Mouse (Mus musculus) hindlimb bud, embryonic 11.5 days (tissue): ENCODE measurements at regions not wholly inside any gene's neighbourhood (a gene's known extent, or its start where the extent isn't known, plus 50 kb on each side); places are given as distances from the start of the nearest gene placed in this dataset.

Source experiments
- DNase-seq: peaks from one replicate; pipeline ENCODE4 v3.0.0-alpha.2; 2012; ENCODE audit warnings: low read depth, low spot score; ENCODE audit errors: extremely low spot score

DNA sequence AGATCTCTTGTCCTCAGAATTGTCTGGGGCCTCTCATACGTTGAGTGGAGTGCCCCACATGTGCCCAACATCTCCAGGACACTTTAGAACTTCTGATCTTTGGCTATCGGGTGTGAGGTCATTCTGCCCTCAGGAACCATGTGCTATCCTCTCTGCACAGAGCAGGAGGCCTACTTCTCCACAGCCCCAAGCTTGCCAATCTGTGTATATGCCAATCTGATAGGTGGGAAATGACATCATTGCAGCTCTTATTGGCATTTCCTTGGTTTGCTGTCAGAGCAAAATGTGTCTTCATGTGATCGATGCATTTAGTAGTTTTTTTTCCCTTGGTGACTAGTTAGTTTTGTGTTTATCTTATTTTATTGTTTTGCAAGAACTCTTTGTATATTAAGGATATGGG is 108.8 kb upstream of the Ptpn1 start:
- no peak for DNase-seq

DNA sequence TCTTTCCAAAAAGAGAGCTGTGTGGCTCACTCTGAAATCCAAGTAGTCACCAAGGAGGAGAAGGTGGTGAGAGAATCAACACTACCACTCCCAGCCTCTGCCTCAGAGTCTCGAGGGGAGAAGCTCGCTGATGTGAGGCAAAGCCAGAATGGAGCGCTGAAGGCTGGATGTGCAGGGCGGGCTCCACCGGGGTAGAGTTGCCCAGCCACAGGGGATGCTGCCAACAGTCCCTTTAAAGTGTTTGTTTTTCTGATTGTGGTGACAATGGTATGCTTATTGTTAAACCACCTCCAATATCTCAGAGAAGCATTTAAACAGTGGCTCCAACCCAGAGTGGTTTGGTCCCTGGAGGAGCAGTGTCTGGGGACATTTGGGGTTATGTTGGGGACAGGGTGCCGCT is 110.7 kb upstream of the Ptpn1 start:
- no peak for DNase-seq

DNA sequence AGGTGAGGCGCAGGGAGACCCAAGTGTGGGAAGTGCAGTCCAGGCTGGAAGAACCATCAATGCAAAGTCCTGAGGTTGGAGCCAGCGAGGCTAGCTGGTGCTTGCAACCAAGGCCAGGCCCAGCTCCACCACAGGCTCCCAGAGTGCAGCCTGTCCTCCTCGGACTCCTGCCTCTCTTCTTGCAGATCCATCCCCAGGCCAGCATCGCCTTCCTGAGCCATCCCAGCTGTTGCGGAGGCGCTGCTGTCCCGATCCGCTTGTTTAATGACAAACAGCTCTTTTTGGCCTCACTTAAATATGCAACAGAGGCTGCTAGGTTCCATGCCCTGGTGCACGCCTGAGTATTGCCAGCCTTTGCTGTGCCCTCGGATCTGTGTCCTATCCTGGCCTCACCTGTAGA is 113.1 kb upstream of the Ptpn1 start:
- no peak for DNase-seq

DNA sequence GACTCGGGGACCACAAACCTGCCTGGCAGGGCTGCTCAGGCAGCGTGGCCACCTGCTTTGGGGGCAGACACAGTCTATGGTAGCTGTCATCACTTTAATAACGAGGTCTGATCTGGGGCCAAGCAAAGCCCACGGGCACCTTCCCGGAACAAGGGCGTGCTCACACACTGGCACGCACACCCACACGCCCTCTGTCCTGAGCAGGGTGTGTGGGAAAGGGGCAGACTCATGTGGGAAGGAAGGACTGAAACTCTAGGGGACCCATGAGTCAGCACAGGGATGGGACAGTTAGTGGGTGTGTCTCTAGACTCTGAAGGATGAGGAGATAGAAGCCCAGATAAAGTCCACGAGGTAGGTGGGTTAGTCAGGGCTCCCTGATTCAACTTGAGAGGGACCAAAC is 114.8 kb upstream of the Ptpn1 start:
- DNase-seq, result no peak

DNA sequence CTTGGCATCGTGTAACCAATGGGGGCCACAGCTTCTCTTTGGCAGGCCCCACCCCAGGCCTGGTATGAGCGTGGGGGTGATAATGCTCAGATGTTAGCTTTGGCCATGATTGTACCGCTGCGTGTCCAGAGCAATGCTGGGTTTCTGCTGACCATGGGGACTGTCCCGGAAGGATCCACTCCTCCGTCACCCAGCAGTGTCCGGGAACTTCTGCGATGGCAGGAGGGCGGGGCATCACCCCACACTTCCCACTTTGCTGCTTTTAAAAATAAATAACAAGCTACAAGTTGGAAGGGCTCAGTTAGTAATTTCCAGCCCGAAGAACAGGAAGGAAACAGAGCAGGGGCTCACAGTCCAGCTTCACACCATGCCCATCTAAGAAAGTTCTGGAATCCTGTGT is 116.7 kb upstream of the Ptpn1 start:
- DNase-seq, result no peak

DNA sequence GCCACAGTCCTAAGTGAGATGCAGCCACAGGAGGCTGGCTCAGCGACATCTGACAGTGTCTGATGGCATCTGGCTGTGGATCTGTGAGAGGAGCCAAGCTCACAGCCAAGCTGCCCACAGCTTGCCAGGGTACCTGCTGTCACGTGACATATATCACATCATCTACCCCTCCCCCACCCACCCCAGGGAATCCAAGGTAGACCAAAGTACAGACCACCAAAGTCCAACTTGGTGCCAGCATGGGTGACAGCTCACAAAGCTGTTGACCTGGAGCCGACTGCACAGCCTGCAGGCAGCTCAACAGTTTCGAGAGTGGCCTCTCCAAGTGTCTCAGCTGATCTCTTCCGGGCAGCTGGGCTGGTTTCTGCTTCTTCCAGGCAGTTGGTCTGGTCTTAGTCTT is 119.6 kb upstream of the Tmem189 start:
- DNase-seq, result no peak

DNA sequence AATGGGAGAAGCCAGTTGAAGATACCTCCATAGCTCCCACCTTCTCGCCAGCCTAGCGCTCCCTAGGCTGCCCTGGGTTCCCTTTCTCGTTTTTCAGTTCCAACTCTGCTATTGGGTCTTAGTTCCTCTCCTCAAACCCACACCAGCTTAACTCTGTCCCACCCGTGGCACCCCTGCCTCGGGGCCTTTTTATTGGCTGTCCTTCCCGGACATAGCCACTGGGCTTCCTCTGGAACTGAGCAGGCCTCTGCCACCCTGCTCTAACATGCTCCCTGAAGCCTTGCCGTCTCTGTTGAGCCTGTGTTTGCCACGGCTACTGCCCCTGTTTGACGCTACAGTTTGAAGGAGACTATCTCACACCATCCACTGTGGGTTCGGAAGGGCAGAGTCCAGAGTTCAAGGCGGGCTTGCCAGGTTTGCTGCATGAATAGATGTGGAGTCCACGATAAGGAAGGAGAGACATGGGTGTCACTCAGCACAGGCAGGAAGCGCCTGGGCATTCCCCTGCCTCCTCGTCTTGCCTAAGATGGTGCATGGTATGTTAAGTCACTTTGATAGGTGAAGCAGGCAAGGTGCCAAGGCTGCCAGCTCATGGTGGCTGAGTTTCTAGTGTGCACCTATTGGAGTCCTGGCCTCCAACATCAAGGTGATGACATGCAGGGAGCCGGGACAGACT is 116.1 kb upstream of the Tmem189 start:
- no peak for DNase-seq

DNA sequence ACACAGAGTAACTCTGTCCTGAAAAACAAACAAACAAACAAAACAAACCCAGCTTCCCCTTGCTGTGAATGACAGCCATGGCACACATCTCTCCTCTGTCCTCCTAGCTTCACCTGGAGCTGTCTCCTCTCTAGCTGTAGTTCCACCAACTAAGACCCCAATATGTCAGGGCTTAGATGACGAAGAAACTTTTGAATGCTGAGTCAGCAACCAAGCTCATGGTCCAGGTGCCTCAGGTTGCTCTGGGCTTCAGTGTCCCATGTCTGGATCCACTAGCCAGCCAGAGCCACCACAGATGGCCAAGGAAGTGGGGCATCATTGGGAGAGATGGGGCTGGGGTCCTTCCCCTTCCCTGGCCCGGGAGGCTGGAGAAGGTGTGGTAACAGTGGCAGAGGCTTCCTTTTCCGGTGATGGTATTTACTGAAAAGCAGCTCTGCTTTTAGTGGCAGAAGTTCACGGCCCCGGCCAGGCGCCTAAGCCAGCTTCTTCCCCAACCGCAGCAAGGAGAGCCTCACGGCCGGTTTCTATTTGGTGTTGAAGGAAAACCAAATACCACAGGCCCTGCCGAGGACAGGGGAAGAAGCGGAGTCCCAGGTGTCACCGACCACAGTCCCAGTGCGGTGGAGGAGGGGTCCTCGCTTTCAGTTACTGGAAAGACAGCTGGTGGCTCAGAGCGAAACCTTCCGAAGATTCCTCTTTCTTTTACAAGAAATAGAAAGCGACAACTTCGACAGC is 115.0 kb upstream of the Tmem189 start:
- no peak for DNase-seq

DNA sequence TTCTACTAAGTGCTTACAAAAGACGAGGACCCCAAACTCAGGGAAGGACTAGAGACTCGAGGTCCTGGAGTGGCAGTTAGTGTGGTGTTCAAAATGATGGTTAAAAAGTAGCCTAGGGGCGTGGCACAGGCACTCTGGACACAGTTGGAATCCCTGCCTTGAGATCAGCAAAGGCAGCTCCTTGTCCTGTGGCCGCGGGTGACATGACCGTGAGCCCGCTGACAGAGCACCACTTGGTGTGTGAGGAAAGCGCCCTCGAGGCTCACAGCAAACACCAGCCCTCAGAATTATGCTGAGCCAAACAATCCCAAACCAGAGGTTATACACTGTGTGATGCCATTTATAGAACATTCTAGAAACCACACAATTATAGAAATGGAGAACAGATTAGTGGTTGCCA is 112.9 kb upstream of the Tmem189 start:
- no peak for DNase-seq

DNA sequence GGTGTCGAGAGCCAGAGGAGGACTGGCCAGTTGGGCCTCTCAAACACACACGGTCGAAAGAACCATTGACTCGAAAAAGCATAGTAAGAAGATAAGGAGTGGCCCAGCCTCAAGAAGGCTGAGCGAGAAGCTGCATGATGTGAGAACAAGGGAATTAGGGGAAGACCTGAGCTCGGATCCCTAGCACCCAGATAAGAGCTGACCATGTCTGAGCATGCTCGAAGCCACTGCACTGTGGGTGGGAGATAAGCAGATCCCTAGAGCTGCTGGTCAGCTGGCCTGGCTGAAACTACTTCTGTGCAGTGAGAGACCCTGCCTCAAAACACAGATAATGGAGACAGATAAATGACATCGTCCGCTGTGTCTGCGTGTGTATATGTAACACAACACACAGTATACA is 111.8 kb upstream of the Tmem189 start:
- DNase-seq, result no peak

DNA sequence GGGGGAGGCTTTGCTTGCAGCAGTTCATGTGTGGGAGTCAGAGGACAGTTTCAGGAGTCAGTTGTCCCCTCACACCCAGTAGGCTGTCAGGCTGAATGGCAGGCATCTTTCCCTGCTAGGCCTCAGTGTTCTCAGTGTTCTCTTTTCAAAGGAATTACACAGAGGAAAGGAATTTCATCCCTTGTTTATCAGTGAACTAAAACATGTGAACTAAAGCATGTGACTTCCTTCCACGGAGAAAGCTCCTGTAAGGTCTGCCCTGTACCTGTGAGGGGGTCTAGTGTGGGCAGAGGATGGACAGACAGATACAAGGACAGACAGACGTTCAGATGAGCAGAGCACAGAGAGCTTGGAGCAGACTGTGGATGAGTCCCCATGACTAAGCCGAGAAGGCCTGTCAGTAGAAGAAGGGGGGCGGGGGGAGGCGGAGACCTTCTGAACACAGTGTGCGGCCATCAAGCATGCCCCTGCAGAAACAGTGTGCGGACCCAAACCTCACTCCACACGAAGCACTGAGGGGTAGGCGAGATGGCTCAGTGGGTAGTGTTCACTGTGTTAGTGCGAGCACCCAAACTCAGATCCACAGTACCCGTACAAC is 111.1 kb upstream of the Tmem189 start:
- DNase-seq, result no peak

DNA sequence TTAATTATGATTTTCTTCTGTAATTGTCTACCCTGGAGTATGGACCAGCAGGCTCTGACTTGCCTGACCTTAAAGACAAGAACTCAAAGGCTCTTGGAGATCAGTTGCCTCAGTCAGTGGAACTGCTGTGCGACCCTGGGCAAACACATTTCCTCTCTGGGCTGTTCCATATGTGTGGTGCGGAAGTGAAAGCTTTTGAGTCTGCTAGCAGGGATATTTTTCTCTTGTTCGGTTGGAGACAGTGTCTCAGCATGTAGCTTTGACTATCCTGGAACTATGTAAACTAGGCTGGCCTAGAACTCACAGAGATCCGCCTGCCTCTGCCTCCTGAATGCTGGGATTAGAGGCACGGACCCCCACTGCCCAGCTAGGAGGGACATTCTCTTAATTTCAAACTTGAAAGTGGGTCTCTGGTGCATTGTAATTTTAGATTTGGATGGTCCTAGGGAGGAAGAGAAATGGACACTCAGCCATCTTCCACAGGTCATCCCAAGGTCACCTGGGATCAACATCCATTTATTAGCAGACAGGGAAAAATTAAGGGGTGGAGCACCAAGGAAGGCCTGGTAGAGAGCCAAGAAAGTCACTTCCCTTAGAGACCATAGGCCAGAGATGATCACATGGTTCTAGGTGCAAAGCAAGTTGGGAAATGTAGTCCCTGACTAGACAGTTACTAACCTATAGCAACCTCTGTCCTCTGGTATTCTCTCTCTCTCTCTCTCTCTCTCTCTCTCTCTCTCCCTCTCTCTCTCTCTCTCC is 110.2 kb upstream of the Tmem189 start:
- no peak for DNase-seq

DNA sequence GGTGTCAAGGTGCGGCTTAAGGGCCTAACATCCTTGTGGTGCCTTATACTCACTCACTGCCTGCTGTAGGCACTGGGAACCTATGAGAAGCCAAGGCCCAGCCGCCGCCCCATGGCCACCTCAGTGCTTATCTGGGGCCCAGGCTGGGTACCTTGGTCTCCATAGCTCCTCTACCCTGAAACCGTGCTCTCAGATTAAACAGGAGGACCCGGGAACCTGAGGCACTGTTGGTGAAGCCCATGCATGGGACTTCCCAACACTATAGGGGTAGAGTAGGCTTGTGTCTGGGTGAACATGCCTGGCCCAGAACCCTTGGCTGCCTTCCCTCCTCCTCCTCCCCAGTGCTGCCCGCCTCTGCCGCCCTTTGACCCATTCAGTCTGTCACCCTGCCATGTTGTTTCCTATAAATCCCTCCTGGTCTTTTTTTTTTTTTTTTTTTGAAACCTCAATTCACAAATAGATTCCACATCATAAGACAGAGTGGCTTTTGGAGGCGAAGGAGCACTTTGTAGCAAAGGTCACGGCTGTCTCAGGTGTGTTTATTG is 109.4 kb upstream of the Tmem189 start:
- DNase-seq, result no peak

DNA sequence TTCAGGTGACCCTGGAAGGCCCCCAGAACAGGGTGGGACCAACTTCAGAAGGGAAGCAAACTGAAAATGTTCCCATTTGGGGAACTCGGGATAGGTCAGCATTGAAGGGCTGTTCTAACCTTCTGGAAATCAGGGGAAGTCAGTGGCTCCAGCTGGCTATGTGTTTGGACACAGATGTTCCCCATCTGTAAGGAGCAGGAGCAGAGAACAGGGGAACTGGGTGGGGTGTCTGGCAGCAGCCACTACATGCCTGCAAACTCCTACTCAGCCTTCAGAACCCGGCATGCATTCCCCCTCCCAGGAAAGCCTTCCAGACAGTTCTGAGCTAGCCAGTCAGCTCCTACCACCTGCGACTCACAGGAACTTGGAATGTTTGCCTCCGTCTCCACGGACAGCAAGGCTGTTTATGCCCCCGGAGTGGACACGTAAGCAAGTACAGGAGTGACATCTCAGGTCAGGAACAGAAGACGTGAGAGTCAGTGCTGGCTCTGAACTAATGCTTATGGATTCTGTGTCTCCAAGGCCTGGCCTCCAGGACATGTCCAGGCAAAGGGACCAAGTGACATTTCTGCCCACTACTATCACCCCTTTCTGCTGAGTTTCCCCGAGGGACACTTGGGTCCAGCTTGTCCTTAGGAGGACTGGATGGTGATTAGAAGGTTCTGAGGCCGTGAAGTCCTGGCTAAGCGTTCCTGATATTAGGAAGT is 108.6 kb upstream of the Tmem189 start:
- no peak for DNase-seq

DNA sequence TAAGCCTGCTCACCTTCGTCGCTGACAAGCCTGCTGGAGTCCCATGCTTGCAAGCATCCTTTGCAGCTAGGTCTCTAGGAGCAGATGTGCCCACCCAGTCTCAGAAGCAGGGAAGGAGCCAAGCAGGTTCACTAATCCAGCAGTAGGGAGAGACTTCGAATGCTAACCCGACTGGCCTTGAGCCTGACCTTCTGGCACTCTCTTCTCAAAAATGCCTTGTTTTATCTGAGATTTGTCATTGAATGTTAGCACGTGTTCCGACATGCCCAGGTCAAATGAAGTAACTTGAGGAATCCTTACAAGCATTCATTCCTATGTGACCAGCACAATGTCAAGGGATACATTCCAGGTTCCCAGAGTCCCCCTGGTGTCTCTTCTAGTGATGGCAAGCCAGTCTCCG is 105.9 kb upstream of the Tmem189 start:
- DNase-seq, result no peak

DNA sequence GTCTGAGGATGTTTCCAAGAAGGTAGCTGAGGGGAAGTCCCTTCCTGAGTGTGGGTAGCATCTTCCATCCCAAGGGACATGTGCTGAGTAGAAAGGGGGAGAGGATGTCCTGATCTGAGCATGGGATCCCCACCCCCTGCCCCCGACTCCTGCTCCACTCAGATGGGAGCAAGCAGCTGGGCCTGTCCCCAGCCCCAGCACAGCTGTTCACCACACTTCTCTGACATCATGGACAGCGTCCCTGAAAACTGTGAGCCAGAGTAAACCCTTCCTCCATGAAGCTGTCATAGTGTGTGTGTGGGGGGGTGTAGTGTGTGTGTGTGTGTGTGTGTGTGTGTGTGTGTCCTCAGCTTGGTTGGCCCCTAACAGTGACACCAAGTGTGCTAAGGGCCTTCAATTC is 104.3 kb upstream of the Tmem189 start:
- no peak for DNase-seq

DNA sequence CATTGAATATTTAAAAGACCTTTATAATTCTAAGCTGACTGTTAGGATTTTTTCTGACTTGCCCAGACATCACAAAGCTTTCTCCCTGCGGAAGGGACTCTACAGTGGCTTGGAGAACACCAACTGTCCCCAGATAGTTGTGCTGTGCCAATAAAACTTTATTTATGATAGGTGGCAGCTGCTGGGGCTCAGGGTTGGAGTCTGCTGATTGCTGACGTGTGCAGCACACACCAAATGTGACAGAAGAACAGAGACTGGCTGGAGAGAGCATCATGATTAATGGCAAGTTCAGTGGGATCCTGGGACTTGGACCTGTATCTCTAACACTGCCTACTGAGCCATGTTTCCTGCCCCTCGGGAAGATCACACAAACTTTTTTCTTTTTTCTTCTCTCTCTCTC is 103.1 kb upstream of the Tmem189 start:
- DNase-seq, result no peak

DNA sequence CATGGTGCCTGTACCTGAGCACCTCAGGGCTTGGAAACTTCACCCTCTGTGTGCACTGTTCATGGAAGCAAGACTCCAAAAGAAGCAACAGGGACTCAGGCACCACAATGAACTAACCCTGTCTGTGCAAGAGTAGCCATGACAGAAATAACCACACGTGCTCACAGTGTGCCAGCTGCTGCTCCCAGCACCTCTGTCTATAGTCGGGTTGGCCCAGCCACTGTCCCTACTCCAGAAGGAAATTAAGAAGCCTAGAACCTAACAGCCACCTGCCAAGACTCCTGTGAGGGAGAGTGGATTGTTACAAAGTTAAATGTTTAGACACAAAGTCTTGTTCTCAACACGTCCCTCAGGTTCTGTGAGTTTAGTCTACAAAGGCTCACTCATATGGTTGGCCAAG is 102.7 kb upstream of the Tmem189 start:
- DNase-seq, result no peak

DNA sequence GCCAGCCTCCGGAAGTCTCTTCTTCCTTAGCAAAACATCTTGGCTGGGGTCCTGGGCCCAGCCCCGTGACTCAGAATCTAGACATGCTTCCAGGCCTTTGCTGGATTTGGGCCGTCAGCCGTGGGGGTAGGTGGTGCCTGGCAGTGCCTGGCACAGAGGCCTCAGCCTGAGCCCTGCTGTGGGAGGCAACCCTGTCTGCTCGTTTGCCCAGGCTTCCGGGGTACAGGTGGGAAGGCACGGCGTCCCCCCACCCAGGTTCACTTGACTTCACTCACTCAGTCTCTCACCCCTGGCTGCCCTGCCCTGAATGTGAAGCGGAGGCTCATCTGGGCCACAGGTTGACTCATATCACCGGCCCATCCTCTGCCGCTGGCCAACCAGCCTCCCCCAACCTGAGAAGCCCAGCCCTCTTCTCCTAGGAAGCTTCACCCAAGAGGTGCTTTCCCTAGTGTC is 99.9 kb upstream of the Tmem189 start:
- DNase-seq, result no peak

DNA sequence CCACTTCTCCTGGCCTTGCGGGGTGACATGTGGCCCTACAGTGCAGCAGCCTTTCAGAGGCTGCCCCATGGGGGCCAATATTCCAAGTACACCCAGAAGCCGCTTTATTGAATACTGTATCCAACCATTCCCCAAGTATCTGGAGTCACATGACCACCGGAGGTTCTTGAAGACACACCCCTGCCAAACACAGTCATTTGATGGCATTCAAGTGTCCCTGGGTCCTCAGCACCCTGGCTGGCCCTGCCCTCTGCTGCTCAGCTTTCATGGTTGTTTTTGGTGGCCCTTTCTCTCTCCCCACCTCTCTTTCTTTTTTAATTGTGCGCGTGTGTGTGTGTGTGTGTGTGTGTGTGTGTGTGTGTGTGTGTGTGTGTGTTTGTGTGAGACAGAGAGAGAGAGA is 97.3 kb upstream of the Tmem189 start:
- no peak for DNase-seq

DNA sequence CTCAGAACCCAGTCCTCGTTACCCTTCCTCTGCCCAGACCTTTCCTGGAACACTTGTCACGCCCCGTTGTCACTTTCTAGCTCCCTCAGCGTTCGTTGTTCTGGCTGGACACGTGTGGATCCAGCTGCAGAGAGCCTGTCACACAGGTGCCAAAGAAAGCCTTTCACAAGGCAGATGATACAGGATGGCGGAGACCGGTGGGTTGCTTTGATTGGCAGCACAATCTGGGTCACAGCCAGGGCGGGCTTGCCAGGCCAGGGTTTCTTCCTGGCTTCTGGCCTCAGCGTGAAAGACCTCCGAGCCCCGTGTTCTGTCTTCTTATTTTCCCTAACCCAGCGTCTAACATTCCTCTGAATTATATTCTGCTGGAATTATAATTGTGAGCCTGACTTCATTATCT is 94.7 kb upstream of the Tmem189 start:
- no peak for DNase-seq
